Mouse (Mus musculus) hindbrain, embryonic 15.5 days (tissue): ENCODE results near the gene Prcd. TPM values are rescaled to one million over a fixed set of nuclear protein-coding genes. Genes with fewer than 3 reads are reported as not detected.

Experiments used
- ATAC-seq: fragments of 200-750 bp; cut with Nextera tagmentation; 2 replicates; pipeline ENCODE4 v1.8.0; 2017; ENCODE audit warnings: low read depth, moderate number of reproducible peaks, moderate TSS enrichment; ENCODE audit not compliant: low FRiP score
- H3K27ac ChIP-seq: fragments of 300-500 bp; sonication (generic); replicated peaks from 2 replicates; pipeline ENCODE4 v1.5.1; 2015; ENCODE audit warnings: mild to moderate bottlenecking, inconsistent platforms
- H3K27me3 ChIP-seq: fragments of 300-500 bp; sonication (generic); 2 replicates; pipeline ENCODE4 v1.6.1; 2015; ENCODE audit warnings: control low read depth, inconsistent platforms
- H3K36me3 ChIP-seq: fragments of 300-500 bp; sonication (generic); 2 replicates; pipeline ENCODE4 v1.6.1; 2015; ENCODE audit warnings: control low read depth, inconsistent platforms
- H3K4me1 ChIP-seq: fragments of 300-500 bp; sonication (generic); replicated peaks from 2 replicates; pipeline ENCODE4 v1.6.1; 2015; ENCODE audit warnings: control low read depth, inconsistent platforms
- H3K4me2 ChIP-seq: fragments of 300-500 bp; sonication (generic); 2 replicates; pipeline ENCODE4 v1.6.1; 2015; ENCODE audit warnings: moderate library complexity, mild to moderate bottlenecking, inconsistent platforms
- H3K4me3 ChIP-seq: fragments of 300-500 bp; sonication (generic); 2 replicates; pipeline ENCODE4 v1.5.1; 2015; ENCODE audit warnings: mild to moderate bottlenecking, inconsistent platforms
- H3K9ac ChIP-seq: fragments of 300-500 bp; sonication (generic); 2 replicates; pipeline ENCODE4 v1.6.1; 2015; ENCODE audit warnings: inconsistent platforms
- H3K9me3 ChIP-seq: fragments of 300-500 bp; sonication (generic); 2 replicates; pipeline ENCODE4 v1.6.1; 2016; ENCODE audit warnings: control low read depth, inconsistent platforms
- WGBS: fragments of 180-500 bp; shearing (Covaris S2); methylation state at CpG from one replicate; pipeline ENCODE4 v1.1.7; 2015; 5-methylcytosine and 5-hydroxymethylcytosine counted together
- polyA plus RNA-seq: library from polyadenylated mRNA; unstranded; fragments of >200 nt; fragmentation: Nextera tagmentation; extraction: Ambion mirVana; gene quantifications from 2 replicates; pipeline ENCODE4 v1.2.1, GENCODE M21; 2015

Prcd gene
- polyA plus RNA-seq, 1 experiment from 2014 or later: 3.8 TPM

- peak overlapping the region; percentile 98 for H3K4me2 ChIP-seq
- H3K27me3 ChIP-seq: 0 out of 2 replicates have a peak, but pooled peaks cover 3% of the 10 kb centered on the region
- H3K27ac ChIP-seq: no peak overlapping the region
- ATAC-seq: no peak
- peaks cover 50% of the 10 kb centered on the region for H3K4me1 ChIP-seq
- H3K36me3 ChIP-seq: no peaks in the 10 kb centered on the region
- peak overlapping the region; percentile 79 for H3K4me3 ChIP-seq
- peak overlapping the region; percentile 93 for H3K9ac ChIP-seq
- no peaks in the 10 kb centered on the region for H3K9me3 ChIP-seq
- WGBS: 61% methylated on average over 25 of the region's 25 CpGs
These were observed 820 bp upstream of the Prcd start for GRCm38 (mm10) chr11:116652330-116653098.

GRCm38 (mm10) chr11:116653709-116654221 lies 431 bp downstream of the Prcd start:
- Histone ChIP-seq H3K27ac (peak overlapping the region; percentile 57; the same call in 1 of the 2 replicates), H3K4me3 (peak overlapping the region; percentile 79), H3K4me1 (peaks cover 59% of the 10 kb centered on the region), H3K36me3 (no peaks in the 10 kb centered on the region), H3K27me3 (0 out of 2 replicates have a peak, but pooled peaks cover 3% of the 10 kb centered on the region), H3K9me3 (no peaks in the 10 kb centered on the region), H3K9ac (peak overlapping the region; percentile 93), H3K4me2 (peak overlapping the region; percentile 98)
- WGBS: under 1% methylated on average over 47 of the region's 47 CpGs
- ATAC-seq: 0 out of 2 replicates have a peak, but pooled peaks have one; percentile 32

GRCm38 (mm10) chr11:116654255-116654821 lies 1.0 kb downstream of the Prcd start, which contains the start of gene Cygb:
TSS of gene Cygb (minus strand) at chr11:116654313.
- 5% methylated on average over 27 of the region's 28 CpGs for WGBS

DNA sequence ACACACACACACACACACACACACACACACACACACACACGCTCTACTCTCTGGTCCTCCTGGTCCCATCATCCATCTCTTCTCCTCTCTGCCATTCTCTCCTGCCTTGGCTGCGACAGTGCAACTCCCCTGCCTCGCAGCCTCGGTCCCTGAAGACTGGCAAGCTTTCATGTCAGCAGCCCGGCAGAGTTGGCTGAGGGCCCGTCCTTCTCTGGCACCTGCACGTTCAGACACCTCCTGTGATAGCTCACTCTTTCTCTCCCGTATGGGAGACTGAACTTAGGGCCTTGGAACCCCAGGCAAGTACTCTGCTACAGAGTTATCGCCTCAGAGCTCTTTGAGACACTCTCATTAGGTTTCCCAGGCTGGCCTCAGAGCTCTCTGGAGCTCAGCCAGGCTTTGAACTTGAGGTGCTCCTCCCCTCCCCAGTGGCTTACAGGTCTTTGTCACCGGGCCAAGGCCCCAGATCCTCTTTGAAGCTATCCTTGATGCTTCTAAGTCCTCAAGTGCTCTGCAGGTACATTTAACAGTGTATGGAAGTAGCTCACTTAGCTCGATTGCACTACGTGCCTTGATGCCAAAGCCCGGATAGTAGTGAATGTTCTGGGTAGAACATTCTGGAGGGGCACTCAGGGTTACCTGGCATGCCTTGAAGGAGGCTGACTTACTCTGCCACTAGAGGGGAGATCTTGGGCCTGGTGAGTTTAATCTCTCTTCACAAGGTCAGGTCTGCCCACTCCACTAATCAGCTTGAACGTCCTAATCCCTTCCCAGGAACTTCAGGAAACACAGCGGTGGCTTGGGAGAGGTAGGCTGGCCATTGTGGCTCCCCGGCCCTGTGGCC lies 3.2 kb downstream of the Prcd start:
- H3K4me3 ChIP-seq: no peak overlapping the region
- 66% methylated on average over 16 of the region's 16 CpGs for WGBS
- no peak overlapping the region for H3K9ac ChIP-seq
- ATAC-seq: no peak
- H3K36me3 ChIP-seq: no peaks in the 10 kb centered on the region
- no peak overlapping the region for H3K4me2 ChIP-seq
- H3K27me3 ChIP-seq: no peaks in the 10 kb centered on the region
- H3K9me3 ChIP-seq: no peaks in the 10 kb centered on the region
- peak overlapping the region; percentile 11; the same call in 1 of the 2 replicates for H3K27ac ChIP-seq
- H3K4me1 ChIP-seq: peaks cover 72% of the 10 kb centered on the region

More at GRCm38 (mm10) chr11:116654255-116654821, 1.0 kb downstream of the Prcd start, which contains the start of gene Cygb:
- peak within 1 kb of the TSS; percentile 98 for H3K4me2 ChIP-seq
- no peaks in the 10 kb centered on the region for H3K9me3 ChIP-seq
- H3K27ac ChIP-seq: peak within 1 kb of the TSS; percentile 57; the same call in 1 of the 2 replicates
- peaks cover 59% of the 10 kb centered on the region for H3K4me1 ChIP-seq
- H3K27me3 ChIP-seq: 0 out of 2 replicates have a peak, but pooled peaks cover 3% of the 10 kb centered on the region
- 0 out of 2 replicates have a peak, but pooled peaks have one; percentile 17 for ATAC-seq
- H3K36me3 ChIP-seq: no peaks in the 10 kb centered on the region
- H3K9ac ChIP-seq: peak within 1 kb of the TSS; percentile 93
- H3K4me3 ChIP-seq: peak within 1 kb of the TSS; percentile 79

- Histone ChIP-seq H3K27me3 (no peaks in the 10 kb centered on the region), H3K9me3 (no peaks in the 10 kb centered on the region), H3K4me2 (peak overlapping the region; percentile 56), H3K36me3 (no peaks in the 10 kb centered on the region), H3K4me1 (peaks cover 72% of the 10 kb centered on the region), H3K27ac (peak overlapping the region; percentile 80), H3K4me3 (peak overlapping the region; percentile 32), H3K9ac (peak overlapping the region; percentile 34)
- ATAC-seq: peak; percentile 79
- 6% methylated on average over 22 of the region's 22 CpGs for WGBS
These were observed 4.2 kb downstream of the Prcd start for GRCm38 (mm10) chr11:116657311-116658223.

- Histone ChIP-seq H3K4me1 (peaks cover 72% of the 10 kb centered on the region), H3K36me3 (no peaks in the 10 kb centered on the region), H3K27me3 (no peaks in the 10 kb centered on the region), H3K9me3 (no peaks in the 10 kb centered on the region), H3K4me3 (peak overlapping the region; percentile 32; the same call in 1 of the 2 replicates), H3K9ac (no peak overlapping the region), H3K27ac (no peak overlapping the region; the same call in 1 of the 2 replicates), H3K4me2 (peak overlapping the region; percentile 56)
- WGBS: 59% methylated on average over 10 of the region's 10 CpGs
- ATAC-seq: no peak
These were observed 4.9 kb downstream of the Prcd start for GRCm38 (mm10) chr11:116658238-116658637.

GRCm38 (mm10) chr11:116659027-116659621 lies 5.8 kb downstream of the Prcd start:
- H3K9me3 ChIP-seq: no peaks in the 10 kb centered on the region
- no peak overlapping the region for H3K9ac ChIP-seq
- H3K4me2 ChIP-seq: no peak overlapping the region
- peaks cover 73% of the 10 kb centered on the region for H3K4me1 ChIP-seq
- no peak overlapping the region for H3K4me3 ChIP-seq
- no peak overlapping the region for H3K27ac ChIP-seq
- no peaks in the 10 kb centered on the region for H3K36me3 ChIP-seq
- no peak for ATAC-seq
- no peaks in the 10 kb centered on the region for H3K27me3 ChIP-seq
- WGBS: 82% methylated on average over 15 of the region's 15 CpGs

- ATAC-seq: no peak
- Histone ChIP-seq H3K4me1 (peaks cover 70% of the 10 kb centered on the region), H3K9me3 (no peaks in the 10 kb centered on the region), H3K4me2 (no peak overlapping the region), H3K27ac (peak overlapping the region; percentile 84), H3K4me3 (no peak overlapping the region), H3K27me3 (no peaks in the 10 kb centered on the region), H3K9ac (no peak overlapping the region), H3K36me3 (no peaks in the 10 kb centered on the region)
- WGBS: 48% methylated on average over 9 of the region's 9 CpGs
These were observed 6.8 kb downstream of the Prcd start for GRCm38 (mm10) chr11:116660181-116660580.

GRCm38 (mm10) chr11:116661291-116661947 lies 8.1 kb downstream of the Prcd start:
- WGBS: 6% methylated on average over 13 of the region's 13 CpGs
- Histone ChIP-seq H3K36me3 (no peaks in the 10 kb centered on the region), H3K27me3 (no peaks in the 10 kb centered on the region), H3K9ac (peak overlapping the region; percentile 11; the same call in 1 of the 2 replicates), H3K4me1 (peaks cover 68% of the 10 kb centered on the region), H3K27ac (peak overlapping the region; percentile 84), H3K4me3 (no peak overlapping the region), H3K9me3 (no peaks in the 10 kb centered on the region), H3K4me2 (peak overlapping the region; percentile 37)
- ATAC-seq: peak; percentile 65

DNA sequence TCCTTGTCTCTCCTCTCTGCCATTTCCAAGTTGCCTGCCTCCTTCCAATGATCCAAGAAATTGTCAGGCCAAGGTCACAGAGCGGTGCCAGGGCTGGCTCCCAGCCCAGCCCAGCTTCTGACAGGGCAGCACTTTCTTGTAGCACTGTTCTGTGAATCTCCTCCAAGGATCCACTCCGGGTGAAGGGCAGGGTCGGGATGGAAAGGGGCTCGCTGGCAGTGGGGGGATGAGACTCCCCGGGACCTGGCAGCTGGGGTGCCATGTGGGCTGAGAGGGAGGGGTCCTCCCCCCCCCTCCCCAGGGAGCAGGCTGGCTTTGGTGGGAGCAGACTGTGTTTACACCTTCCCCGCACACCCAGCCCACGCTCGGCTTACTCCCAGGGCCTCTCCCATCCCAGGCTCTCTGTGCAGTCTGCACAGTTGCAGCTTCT lies 8.6 kb downstream of the Prcd start:
- peaks cover 64% of the 10 kb centered on the region for H3K4me1 ChIP-seq
- H3K27ac ChIP-seq: peak overlapping the region; percentile 84
- ATAC-seq: peak; percentile 25; the same call in 1 of the 2 replicates
- H3K36me3 ChIP-seq: no peaks in the 10 kb centered on the region
- H3K4me2 ChIP-seq: peak overlapping the region; percentile 37
- no peak overlapping the region for H3K9ac ChIP-seq
- H3K27me3 ChIP-seq: no peaks in the 10 kb centered on the region
- H3K9me3 ChIP-seq: no peaks in the 10 kb centered on the region
- H3K4me3 ChIP-seq: no peak overlapping the region
- WGBS: 30% methylated on average over 8 of the region's 8 CpGs
